Mouse (Mus musculus) midbrain, embryonic 16.5 days (tissue): ENCODE data around the gene Rab31. TPM values are rescaled to one million over a fixed set of nuclear protein-coding genes. Genes with fewer than 3 reads are reported as not detected.
"Not testable (repeated sequence)": the region's sequence is repeated elsewhere in the genome, so short reads cannot be mapped to it uniquely, and the experiment has no call there.

ENCODE experiments used
- ATAC-seq: fragments of 200-750 bp; cut with Nextera tagmentation; 2 replicates; pipeline ENCODE4 v1.8.0; 2017; ENCODE audit warnings: moderate TSS enrichment
- H3K27ac ChIP-seq: fragments of 300-500 bp; sonication (generic); 2 replicates; pipeline ENCODE4 v1.5.1; 2014; ENCODE audit warnings: mild to moderate bottlenecking, low read length, mixed read lengths
- H3K27me3 ChIP-seq: fragments of 300-500 bp; sonication (generic); 2 replicates; pipeline ENCODE4 v1.6.1; 2014; ENCODE audit warnings: low read depth, low read length, mixed read lengths; ENCODE audit not compliant: control insufficient read depth, insufficient read depth
- H3K36me3 ChIP-seq: fragments of 300-500 bp; sonication (generic); 2 replicates; pipeline ENCODE4 v1.6.1; 2014; ENCODE audit warnings: mild to moderate bottlenecking, low read length, moderate library complexity, mixed read lengths; ENCODE audit not compliant: control insufficient read depth, insufficient read depth
- H3K4me1 ChIP-seq: fragments of 300-500 bp; sonication (generic); 2 replicates; pipeline ENCODE4 v1.6.1; 2014; ENCODE audit warnings: mild to moderate bottlenecking, low read length, mixed read lengths; ENCODE audit not compliant: control insufficient read depth, insufficient read depth
- H3K4me2 ChIP-seq: fragments of 300-500 bp; sonication (generic); 2 replicates; pipeline ENCODE4 v1.6.1; 2014; ENCODE audit warnings: mild to moderate bottlenecking, low read length, mixed read lengths
- H3K4me3 ChIP-seq: fragments of 300-500 bp; sonication (generic); 2 replicates; pipeline ENCODE4 v1.5.1; 2014; ENCODE audit warnings: low read depth, mild to moderate bottlenecking, low read length, moderate library complexity, mixed read lengths
- H3K9ac ChIP-seq: fragments of 300-500 bp; sonication (generic); 2 replicates; pipeline ENCODE4 v1.6.1; 2014; ENCODE audit warnings: low read depth, low read length, mixed read lengths
- H3K9me3 ChIP-seq: fragments of 300-500 bp; sonication (generic); replicated peaks from 2 replicates; pipeline ENCODE4 v1.6.1; 2014; ENCODE audit warnings: mild to moderate bottlenecking, low read length, mixed read lengths; ENCODE audit not compliant: control insufficient read depth, poor library complexity, severe bottlenecking
- WGBS: fragments of 180-500 bp; shearing (Covaris S2); extraction: QIAGEN DNeasy Blood & Tissue Kit; methylation state at CpG from one replicate; pipeline ENCODE4 v1.1.7; 2014; 5-methylcytosine and 5-hydroxymethylcytosine counted together
- polyA plus RNA-seq: library from polyadenylated mRNA; unstranded; fragments of >200 nt; fragmentation: Nextera tagmentation; extraction: Ambion mirVana; gene quantifications from 2 replicates; pipeline ENCODE4 v1.2.1, GENCODE M21; 2015

The Rab31 gene
- polyA plus RNA-seq, 1 experiment from 2014 or later, result 79.4 TPM

DNA sequence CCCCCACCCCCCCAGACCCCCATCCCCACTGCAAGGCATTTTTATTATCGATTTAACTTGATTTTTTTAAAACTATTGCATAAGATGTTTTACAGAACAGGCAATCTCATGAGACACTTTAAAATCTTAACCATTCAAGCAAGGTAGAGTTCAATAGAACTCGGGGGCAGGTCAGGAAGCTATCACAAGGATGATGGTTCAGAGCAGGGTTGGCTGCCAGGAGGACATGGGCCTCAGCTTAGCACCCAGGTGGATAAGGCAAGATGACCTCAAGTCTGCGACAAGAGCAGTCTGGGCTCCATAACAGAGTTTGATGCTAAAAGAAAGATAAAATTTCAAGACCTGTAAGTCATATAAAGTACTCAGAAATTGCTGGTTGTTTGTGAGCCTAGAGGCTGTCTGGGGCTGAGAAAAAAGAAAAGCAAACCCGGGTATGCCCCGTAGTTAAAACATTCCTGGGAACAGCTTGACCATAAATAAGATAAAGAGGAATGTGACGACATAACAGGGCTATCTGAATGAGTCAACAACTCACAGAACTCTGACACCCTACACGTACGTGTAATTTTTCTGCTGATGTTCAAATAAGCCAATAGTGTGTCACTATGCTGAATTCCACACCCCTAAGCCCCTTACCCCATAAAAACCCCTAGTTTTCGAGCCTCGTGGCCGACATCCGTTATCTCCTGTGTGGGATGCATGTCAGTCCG lies 143.6 kb downstream of the Rab31 start:
- not testable (repeated sequence) for H3K36me3 ChIP-seq, H3K27ac ChIP-seq, H3K4me1 ChIP-seq, H3K4me2 ChIP-seq, H3K27me3 ChIP-seq, H3K9ac ChIP-seq, H3K4me3 ChIP-seq, ATAC-seq, H3K9me3 ChIP-seq
- 90% methylated on average over 13 of the region's 13 CpGs for WGBS

DNA sequence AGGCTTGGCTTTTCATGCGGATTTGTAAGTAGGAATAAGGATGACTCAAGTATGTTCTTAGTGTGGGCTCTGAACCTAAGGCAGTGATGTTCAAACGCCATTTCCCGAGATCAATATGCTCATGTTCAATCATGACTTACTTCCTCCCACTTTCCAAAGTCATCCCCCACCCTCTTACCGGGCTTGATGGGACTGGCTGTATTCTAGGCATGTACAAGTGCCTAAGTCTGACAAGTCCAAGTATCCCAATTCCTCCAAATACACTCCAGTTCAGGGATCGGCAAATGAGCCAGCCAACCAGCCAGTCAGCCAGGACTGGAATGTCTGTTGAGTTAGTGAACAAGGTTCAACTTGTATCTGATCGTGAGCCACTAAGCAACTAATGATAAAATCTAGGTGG lies 146.3 kb downstream of the Rab31 start:
- no peak for ATAC-seq
- Histone ChIP-seq H3K9ac (no peak overlapping the region), H3K4me2 (no peak overlapping the region), H3K4me1 (no peaks in the 10 kb centered on the region), H3K4me3 (no peak overlapping the region), H3K27ac (no peak overlapping the region), H3K9me3 (no peaks in the 10 kb centered on the region), H3K27me3 (no peaks in the 10 kb centered on the region), H3K36me3 (no peaks in the 10 kb centered on the region)
- WGBS, result 90% methylated on average over 6 of the region's 6 CpGs

DNA sequence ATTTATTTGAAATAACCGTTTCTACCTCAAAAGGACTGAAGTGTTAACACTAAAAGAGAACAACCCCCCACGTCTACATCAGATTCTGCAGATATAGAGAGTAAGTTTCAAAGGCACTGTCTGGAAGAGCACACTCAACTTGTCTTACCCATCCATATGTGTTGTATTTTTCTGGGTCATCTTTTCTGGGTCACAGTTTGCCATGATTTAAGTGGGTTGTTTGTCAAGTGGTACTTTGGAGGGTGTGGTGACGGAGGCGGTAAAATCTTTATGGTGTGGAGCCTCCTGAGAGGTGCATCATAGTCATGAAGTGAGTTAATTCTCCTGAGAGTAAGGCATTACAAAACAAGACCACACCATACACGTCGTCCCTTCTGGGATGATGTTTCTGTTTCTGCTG lies 147.0 kb downstream of the Rab31 start:
- Histone ChIP-seq H3K36me3 (no peaks in the 10 kb centered on the region), H3K9me3 (no peaks in the 10 kb centered on the region), H3K27ac (no peak overlapping the region), H3K4me3 (no peak overlapping the region), H3K27me3 (no peaks in the 10 kb centered on the region), H3K9ac (no peak overlapping the region), H3K4me2 (no peak overlapping the region), H3K4me1 (no peaks in the 10 kb centered on the region)
- no peak for ATAC-seq
- 90% methylated on average over 6 of the region's 6 CpGs for WGBS

GRCm38 (mm10) chr17:65623130-65623529 lies 149.4 kb downstream of the Rab31 start:
- Histone ChIP-seq H3K4me2 (no peak overlapping the region), H3K27ac (no peak overlapping the region), H3K9me3 (no peaks in the 10 kb centered on the region), H3K9ac (no peak overlapping the region), H3K4me3 (no peak overlapping the region), H3K4me1 (no peaks in the 10 kb centered on the region), H3K27me3 (no peaks in the 10 kb centered on the region), H3K36me3 (no peaks in the 10 kb centered on the region)
- ATAC-seq, result no peak

DNA sequence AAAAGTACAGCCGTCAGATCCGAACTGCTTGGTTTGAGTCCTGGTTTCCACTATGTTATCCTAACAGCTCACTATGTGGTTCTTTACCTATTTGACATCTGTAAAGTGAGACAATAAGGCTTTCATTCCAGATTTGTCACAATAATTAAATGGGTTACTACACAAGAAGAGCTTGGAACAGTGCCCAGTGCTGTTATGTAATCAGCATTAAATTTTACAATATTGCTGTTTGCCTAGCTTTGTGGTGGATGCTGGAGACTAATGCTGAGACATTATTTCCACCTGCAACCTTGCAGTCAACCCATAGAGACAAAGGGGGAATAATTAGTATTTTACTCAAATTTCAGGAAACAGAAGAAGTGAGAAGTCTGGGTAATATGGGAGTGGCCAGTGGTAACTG lies 154.1 kb downstream of the Rab31 start:
- Histone ChIP-seq H3K4me2 (no peak overlapping the region), H3K27me3 (no peaks in the 10 kb centered on the region), H3K9ac (no peak overlapping the region), H3K4me3 (no peak overlapping the region), H3K9me3 (no peaks in the 10 kb centered on the region), H3K4me1 (no peaks in the 10 kb centered on the region), H3K36me3 (no peaks in the 10 kb centered on the region), H3K27ac (no peak overlapping the region)
- 89% methylated on average over 2 of the region's 2 CpGs for whole genome bisulfite sequencing
- no peak for ATAC-seq

GRCm38 (mm10) chr17:65615678-65616077 lies 156.9 kb downstream of the Rab31 start:
- Histone ChIP-seq H3K9ac (no peak overlapping the region), H3K36me3 (no peaks in the 10 kb centered on the region), H3K4me3 (no peak overlapping the region), H3K27ac (no peak overlapping the region), H3K4me1 (peaks cover 10% of the 10 kb centered on the region), H3K9me3 (no peaks in the 10 kb centered on the region), H3K4me2 (no peak overlapping the region), H3K27me3 (no peaks in the 10 kb centered on the region)
- ATAC-seq, result no peak
- WGBS, result 41% methylated on average over 3 of the region's 3 CpGs

DNA sequence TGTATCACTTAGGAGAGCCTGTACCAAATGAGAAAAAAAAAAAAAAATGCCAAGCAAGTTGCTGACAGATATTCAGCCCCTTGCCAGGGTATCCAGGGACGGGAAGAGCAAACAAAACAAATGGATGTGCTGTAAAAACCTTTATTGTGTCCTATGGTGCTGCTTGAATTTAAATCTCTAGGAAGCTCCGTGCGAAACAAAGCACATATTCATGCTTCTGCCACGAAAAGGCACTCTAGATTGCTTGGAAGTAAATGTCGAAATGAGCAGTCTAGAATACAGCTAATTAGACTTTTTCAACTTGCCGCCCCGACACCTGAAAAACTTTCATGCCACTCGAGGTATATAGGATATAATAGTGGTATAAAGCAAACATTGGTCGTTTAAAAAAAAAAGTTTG lies 158.1 kb downstream of the Rab31 start:
- ATAC-seq, result no peak
- 2% methylated on average over 9 of the region's 9 CpGs for WGBS

GRCm38 (mm10) chr17:65613463-65614412 lies 158.8 kb downstream of the Rab31 start, which contains the start of gene Vapa:
Vapa (minus strand) TSS chr17:65613555.
- Histone ChIP-seq H3K27ac (peak within 1 kb of the TSS; percentile 99), H3K9ac (peak within 1 kb of the TSS; percentile 98), H3K9me3 (no peaks in the 10 kb centered on the region), H3K27me3 (no peaks in the 10 kb centered on the region), H3K4me3 (peak within 1 kb of the TSS; percentile 91), H3K4me2 (peak within 1 kb of the TSS; percentile 78), H3K36me3 (no peaks in the 10 kb centered on the region), H3K4me1 (peaks cover 20% of the 10 kb centered on the region)
- peak; percentile 93 for ATAC-seq
- under 1% methylated on average over 83 of the region's 85 CpGs for WGBS

More for the DNA sequence above, 158.1 kb downstream of the Rab31 start:
- Histone ChIP-seq H3K4me2 (peak overlapping the region; percentile 72), H3K4me1 (peaks cover 14% of the 10 kb centered on the region), H3K27ac (peak overlapping the region; percentile 99), H3K36me3 (no peaks in the 10 kb centered on the region), H3K27me3 (no peaks in the 10 kb centered on the region), H3K9me3 (no peaks in the 10 kb centered on the region), H3K9ac (peak overlapping the region; percentile 87), H3K4me3 (peak overlapping the region; percentile 91)

DNA sequence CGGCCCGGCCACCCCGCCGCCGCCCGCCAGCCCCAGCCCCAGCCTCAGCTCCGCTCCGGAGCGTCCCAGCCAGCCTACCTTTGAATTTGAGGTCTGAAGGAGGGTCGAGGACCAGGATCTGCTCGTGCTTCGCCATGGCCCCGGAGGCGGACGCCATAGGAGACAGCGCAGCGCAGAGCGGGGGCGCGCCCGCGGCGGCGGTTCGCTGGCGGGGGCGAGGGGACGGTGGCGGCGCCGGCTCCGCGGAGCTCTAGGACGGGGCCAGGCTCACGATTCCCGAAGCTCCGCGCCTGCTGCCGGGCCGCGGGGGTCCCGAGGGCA lies 159.4 kb downstream of the Rab31 start:
- ATAC-seq, result peak; percentile 75
- Histone ChIP-seq H3K36me3 (no peaks in the 10 kb centered on the region), H3K9me3 (no peaks in the 10 kb centered on the region), H3K27ac (peak overlapping the region; percentile 99), H3K4me2 (peak overlapping the region; percentile 7; the same call in 1 of the 2 replicates), H3K27me3 (no peaks in the 10 kb centered on the region), H3K4me1 (peaks cover 25% of the 10 kb centered on the region), H3K4me3 (peak overlapping the region; percentile 91), H3K9ac (peak overlapping the region; percentile 98)
- WGBS, result 0% methylated on average over 22 of the region's 42 CpGs
